Mouse (Mus musculus) CH12.LX (cell line): ENCODE data around the gene Synpo2. TPM values are rescaled to one million over a fixed set of nuclear protein-coding genes. Genes with fewer than 3 reads are reported as not detected.

Experiments
- DNase-seq: peaks from one replicate; pipeline ENCODE4 v3.0.0-alpha.2; 2013; ENCODE audit errors: extremely low read depth
- H3K27ac ChIP-seq: 2 replicates; pipeline ENCODE4 v1.5.1; 2012; ENCODE audit warnings: low read depth, mild to moderate bottlenecking, control low read depth, moderate library complexity; ENCODE audit not compliant: insufficient read depth
- H3K27me3 ChIP-seq: replicated peaks from 2 replicates; pipeline ENCODE3; 2012; ENCODE audit warnings: inconsistent platforms
- H3K36me3 ChIP-seq, 2 experiments: replicated peaks in 1 of 2; 2 replicates each; pipeline versions ENCODE3 to v1.6.1; 2012; ENCODE audit warnings: inconsistent platforms in 1 of 2, low read length in 1 of 2, mild to moderate bottlenecking in 1 of 2, mixed read lengths in 1 of 2, moderate library complexity in 1 of 2; ENCODE audit not compliant: control insufficient read depth in 1 of 2, insufficient read depth in 1 of 2
- H3K4me1 ChIP-seq, 2 experiments: 2 replicates each; pipeline ENCODE4 v1.6.1; 2012; ENCODE audit warnings: inconsistent platforms in 1 of 2, moderate library complexity in 1 of 2; ENCODE audit not compliant: insufficient read depth in 2 of 2, control insufficient read depth in 1 of 2
- H3K4me2 ChIP-seq: 2 replicates; pipeline ENCODE4 v1.6.1; 2012; ENCODE audit warnings: low read depth, mild to moderate bottlenecking, control low read depth; ENCODE audit not compliant: poor library complexity, insufficient read depth, severe bottlenecking
- H3K4me3 ChIP-seq, 3 experiments: fragments of 150-350 bp in 1 of 3; sonication (generic) in 1 of 3; replicated peaks in 1 of 3; 2 replicates each; pipeline versions ENCODE3 to v1.5.1; 2011 to 2012; ENCODE audit warnings: low read depth in 2 of 3, low read length in 2 of 3, mild to moderate bottlenecking in 2 of 3, moderate library complexity in 2 of 3, control low read depth in 1 of 3, improper control_type of control experiment in 1 of 3, inconsistent platforms in 1 of 3, mixed read lengths in 1 of 3; ENCODE audit not compliant: poor library complexity in 1 of 3
- H3K79me2 ChIP-seq: replicated peaks from 2 replicates; pipeline ENCODE4 v1.6.1; 2012; ENCODE audit warnings: mild to moderate bottlenecking, moderate library complexity; ENCODE audit not compliant: control insufficient read depth, poor library complexity, insufficient read depth, severe bottlenecking; ENCODE audit errors: extremely low read depth
- H3K9ac ChIP-seq: 2 replicates; pipeline ENCODE4 v1.6.1; 2012; ENCODE audit warnings: low read depth, mild to moderate bottlenecking, control low read depth, moderate library complexity; ENCODE audit not compliant: insufficient read depth
- H3K9me3 ChIP-seq: replicated peaks from 2 replicates; pipeline ENCODE3; 2012; ENCODE audit warnings: low read length, inconsistent platforms, mixed read lengths
- JUN ChIP-seq: IDR thresholded peaks from 2 replicates; pipeline ENCODE4 v1.6.1; 2011; ENCODE audit warnings: low read depth, mild to moderate bottlenecking, low read length, improper control_type of control experiment, moderate library complexity; ENCODE audit not compliant: insufficient read depth
- USF1 ChIP-seq: IDR thresholded peaks from 2 replicates; pipeline ENCODE4 v1.6.1; 2014; ENCODE audit warnings: low read depth, mild to moderate bottlenecking, inconsistent platforms, low read length, improper control_type of control experiment
- ZKSCAN1 ChIP-seq: IDR thresholded peaks from 2 replicates; pipeline ENCODE4 v1.6.1; 2012; ENCODE audit warnings: low read depth, inconsistent platforms, low read length, improper control_type of control experiment, borderline replicate concordance
- ZNF384 ChIP-seq: IDR thresholded peaks from 2 replicates; pipeline ENCODE4 v1.6.1; 2012; ENCODE audit warnings: low read depth, low read length, improper control_type of control experiment, inconsistent platforms
- dilution Hi-C: fragments of 300-500 bp; cut with MboI; formaldehyde crosslinking; loops from 2 replicates; pipeline ENCODE4 v1.14.3; 2020; ENCODE audit warnings: low sequenced_read_pairs; ENCODE audit not compliant: extremely low pct_unique_long_range_greater_than_20kb, extremely low pct_ligation_motif_present
- in situ Hi-C: fragments of 300-500 bp; cut with MboI; formaldehyde crosslinking; loops from 3 replicates; pipeline ENCODE4 v1.14.3; 2019; ENCODE audit warnings: low sequenced_read_pairs, low pct_ligation_motif_present, low pct_unique_long_range_greater_than_20kb, mixed read lengths
- polyA plus RNA-seq: library from polyadenylated mRNA; unstranded; fragments of >175 nt; gene quantifications from 2 replicates; pipeline ENCODE4 v1.2.1, GENCODE M21; 2012; ENCODE audit warnings: low read depth; ENCODE audit not compliant: insufficient read length
- total RNA-seq, 2 experiments: library from RNA; depleted of rRNA; stranded (reverse); fragments of 300-350 nt in 1 of 2; fragments of >200 nt in 1 of 2; gene quantifications; 2 replicates each; pipeline ENCODE4 v1.2.3; 2012 to 2014

Synpo2 gene
- total and polyA plus RNA-seq, 3 experiments: 0.13 to 1.1 (median 0.13) TPM

DNA sequence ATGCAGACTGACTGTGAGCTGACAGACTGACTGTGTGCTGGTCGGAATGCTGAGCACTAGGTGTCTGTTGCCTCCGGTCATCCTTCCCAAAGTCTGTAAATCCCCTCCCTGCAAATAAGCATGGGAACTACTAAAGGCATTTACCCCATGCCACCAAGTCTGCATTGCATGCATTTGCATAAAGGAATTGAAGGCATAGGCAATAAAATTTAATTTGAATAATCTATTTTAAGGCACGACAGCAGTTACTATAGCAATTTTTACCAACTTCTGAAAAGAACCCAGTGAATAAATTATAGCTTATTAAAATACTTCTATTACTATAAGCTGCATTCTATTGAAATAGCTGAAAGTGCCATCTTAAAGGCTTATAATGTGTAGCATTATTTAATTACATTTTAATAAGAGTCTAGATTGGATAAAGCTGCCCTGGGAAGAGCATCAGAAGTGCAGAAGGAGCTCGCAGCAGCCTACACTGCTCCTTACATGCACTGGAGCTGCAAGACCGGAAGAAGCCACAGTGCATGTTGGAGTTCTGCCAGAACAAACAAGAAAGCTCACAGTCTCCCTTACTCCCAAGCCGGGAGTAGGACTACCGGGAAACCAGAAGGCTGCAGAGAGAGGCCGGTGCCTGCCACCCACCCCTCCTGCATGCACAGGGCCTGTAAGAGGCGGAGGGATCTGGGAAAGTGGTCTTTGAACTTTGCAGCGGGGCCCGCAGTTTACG lies 142.9 kb downstream of the Synpo2 start:
- Histone ChIP-seq H3K79me2 (no peaks in the 10 kb centered on the region), H3K27ac (no peak overlapping the region), H3K9me3 (no peaks in the 10 kb centered on the region), H3K9ac (no peak overlapping the region), H3K36me3 (no peaks in the 10 kb centered on the region), H3K4me2 (no peak overlapping the region), H3K4me3 (no peak overlapping the region), H3K4me1 (no peaks in the 10 kb centered on the region), H3K27me3 (no peaks in the 10 kb centered on the region)
- TF ChIP-seq ZKSCAN1 (peak; percentile 13; the same call in 1 of the 2 replicates), USF1 (no peak)
- in situ Hi-C loops (no loop called here), dilution Hi-C loops (no loop called here)
- DNase-seq: no peak

DNA sequence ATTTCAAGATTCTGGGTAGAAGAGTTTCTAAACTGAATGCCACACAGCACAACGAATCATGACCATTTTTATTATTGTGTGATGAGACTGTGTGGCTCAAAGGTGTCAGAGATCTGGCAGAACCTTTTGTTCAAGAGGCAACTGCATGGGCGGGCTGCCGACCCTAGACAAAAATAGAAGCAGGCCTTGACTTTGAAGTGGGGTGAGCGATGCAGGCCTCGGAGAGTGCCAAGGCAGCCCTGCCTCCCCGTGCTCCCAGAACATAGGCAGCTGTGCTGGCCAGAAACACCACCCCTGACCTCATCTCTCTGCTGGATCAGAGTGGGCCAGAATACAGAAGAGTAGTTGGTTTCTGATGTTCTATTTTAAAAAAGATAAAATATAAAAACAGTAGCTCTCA lies 143.5 kb downstream of the Synpo2 start:
- in situ Hi-C loops: no loop called here
- no peak for TF ChIP-seq ZNF384
- H3K4me2 ChIP-seq: no peak overlapping the region
- no peaks in the 10 kb centered on the region for H3K4me1 ChIP-seq
- dilution Hi-C loops: no loop called here
- H3K9me3 ChIP-seq: no peaks in the 10 kb centered on the region
- no peak overlapping the region for H3K9ac ChIP-seq
- no peak for DNase-seq
- H3K4me3 ChIP-seq: no peak overlapping the region
- no peaks in the 10 kb centered on the region for H3K79me2 ChIP-seq
- no peaks in the 10 kb centered on the region for H3K36me3 ChIP-seq
- no peaks in the 10 kb centered on the region for H3K27me3 ChIP-seq
- H3K27ac ChIP-seq: no peak overlapping the region

GRCm38 (mm10) chr3:123089297-123090020 lies 146.5 kb downstream of the Synpo2 start:
- H3K27me3 ChIP-seq: no peaks in the 10 kb centered on the region
- no peak for DNase-seq
- no peaks in the 10 kb centered on the region for H3K9me3 ChIP-seq
- no peak overlapping the region for H3K9ac ChIP-seq
- no peak for TF ChIP-seq JUN
- TF ChIP-seq, all 38 proteins: peak for 0
- H3K27ac ChIP-seq: no peak overlapping the region
- H3K79me2 ChIP-seq: no peaks in the 10 kb centered on the region
- H3K4me1 ChIP-seq: no peaks in the 10 kb centered on the region
- in situ Hi-C loops (no loop called here), dilution Hi-C loops (no loop called here)
- no peak overlapping the region for H3K4me2 ChIP-seq
- H3K36me3 ChIP-seq: no peaks in the 10 kb centered on the region
- H3K4me3 ChIP-seq: no peak overlapping the region
